Mouse (Mus musculus) urinary bladder, postnatal 10 days (tissue): Measurements from ENCODE around the gene Gm13199.

Experiments used
- DNase-seq: peaks from one replicate; pipeline ENCODE4 v3.0.0; 2022; ENCODE audit warnings: low spot score

The Gm13199 gene

DNA sequence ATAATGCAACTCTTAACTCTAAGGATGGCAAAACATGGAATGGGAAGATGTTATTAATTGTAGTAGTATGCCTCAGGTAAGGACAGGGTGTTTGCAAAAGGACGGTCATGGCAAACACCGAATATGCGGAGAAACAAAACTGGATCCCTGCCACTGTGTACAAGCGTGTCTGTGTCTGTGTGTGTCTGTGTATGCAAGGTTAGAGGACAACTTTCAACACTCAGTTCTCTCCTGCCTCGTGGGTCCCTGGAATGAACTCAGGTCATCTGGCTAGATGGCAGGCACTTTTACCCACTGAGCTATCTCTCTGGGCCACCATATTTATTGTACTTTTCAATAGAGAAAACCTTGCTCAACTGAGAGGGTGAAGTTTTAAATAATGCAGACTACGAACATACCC is 40.3 kb downstream of the Gm13199 start:
- no peak for DNase-seq

DNA sequence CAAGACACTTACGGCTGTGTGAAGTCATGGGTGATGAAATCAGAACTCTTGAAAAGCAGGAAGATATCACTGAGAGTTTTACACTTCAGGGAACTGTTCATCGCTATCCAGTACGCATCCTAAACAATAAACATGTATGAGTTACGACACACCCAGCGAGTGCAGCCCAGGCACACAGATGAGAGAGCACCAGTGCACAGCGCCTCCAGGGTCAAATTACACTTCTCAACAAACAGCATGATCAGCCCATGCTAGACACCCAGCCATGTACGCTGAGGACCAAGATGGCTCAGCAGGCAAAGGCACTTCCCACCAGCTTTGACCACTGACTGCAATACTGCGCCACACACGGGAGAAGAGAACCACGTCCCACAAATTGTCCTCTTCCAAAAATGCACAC is 41.5 kb downstream of the Gm13199 start:
- no peak for DNase-seq
